Mouse (Mus musculus): ENCODE measurements at regions not wholly inside any gene's neighbourhood (a gene's known extent, or its start where the extent isn't known, plus 50 kb on each side); places are given as distances from the start of the nearest gene placed in this dataset.
A peak's percentile ranks its signal among the peaks of the same experiment; 100 is the strongest.

GRCm38 (mm10) chr7:73624992-73625391 is 83.4 kb upstream of the Chd2 start:
- H3K27ac ChIP-seq: no peak overlapping the region
- no peaks in the 10 kb centered on the region; the same call in 1 of the 2 replicates for H3K79me2 ChIP-seq (ENCODE audit: inconsistent target)
- no peak overlapping the region for H3K4me3 ChIP-seq (ENCODE audit: inconsistent target)
- no peaks in the 10 kb centered on the region for H3K36me3 ChIP-seq (ENCODE audit: inconsistent target)
- 86% methylated on average over 5 of the region's 6 CpGs for WGBS (ENCODE audit: missing documents)

GRCm38 (mm10) chr7:73624093-73624600 is 82.5 kb upstream of the Chd2 start:
- no peak overlapping the region for H3K27ac ChIP-seq
- no peak overlapping the region for H3K4me3 ChIP-seq (ENCODE audit: inconsistent target)
- no peaks in the 10 kb centered on the region for H3K36me3 ChIP-seq (ENCODE audit: inconsistent target)
- whole genome bisulfite sequencing (ENCODE audit: missing documents): 83% methylated on average over 3 of the region's 3 CpGs
- peaks cover 5% of the 10 kb centered on the region; the same call in 1 of the 2 replicates for H3K79me2 ChIP-seq (ENCODE audit: inconsistent target)

DNA sequence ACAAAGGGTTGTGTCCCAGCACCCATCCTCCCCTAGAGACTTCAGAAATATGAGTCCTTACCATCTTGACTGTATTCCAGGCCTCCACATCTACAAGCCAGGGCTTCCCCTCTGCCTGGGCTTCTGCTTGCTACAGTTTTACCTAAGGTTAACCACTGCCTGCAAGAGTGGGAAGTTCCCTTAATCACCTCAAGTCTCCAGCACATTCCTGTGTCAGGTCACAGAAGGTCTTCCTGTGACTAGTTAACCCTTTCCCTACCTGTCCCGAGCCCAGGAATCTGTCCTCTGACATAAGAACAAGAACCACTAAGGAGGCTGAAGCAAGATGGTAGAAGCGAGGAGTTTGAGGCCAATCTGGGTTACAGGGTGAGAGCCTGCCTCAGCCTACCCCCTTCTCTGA is 80.8 kb upstream of the Chd2 start:
- Histone ChIP-seq H3K79me2 (ENCODE audit: inconsistent target) (peaks cover 5% of the 10 kb centered on the region; the same call in 1 of the 2 replicates), H3K27ac (no peak overlapping the region), H3K36me3 (ENCODE audit: inconsistent target) (no peaks in the 10 kb centered on the region), H3K4me3 (ENCODE audit: inconsistent target) (no peak overlapping the region)
- WGBS (ENCODE audit: missing documents): 81% methylated on average over 2 of the region's 2 CpGs

GRCm38 (mm10) chr7:73620341-73620740 is 78.7 kb upstream of the Chd2 start:
- Histone ChIP-seq H3K36me3 (ENCODE audit: inconsistent target) (no peaks in the 10 kb centered on the region), H3K79me2 (ENCODE audit: inconsistent target) (peaks cover 5% of the 10 kb centered on the region; the same call in 1 of the 2 replicates), H3K27ac (no peak overlapping the region), H3K4me3 (ENCODE audit: inconsistent target) (no peak overlapping the region)
- 97% methylated on average over 8 of the region's 9 CpGs for WGBS (ENCODE audit: missing documents)

DNA sequence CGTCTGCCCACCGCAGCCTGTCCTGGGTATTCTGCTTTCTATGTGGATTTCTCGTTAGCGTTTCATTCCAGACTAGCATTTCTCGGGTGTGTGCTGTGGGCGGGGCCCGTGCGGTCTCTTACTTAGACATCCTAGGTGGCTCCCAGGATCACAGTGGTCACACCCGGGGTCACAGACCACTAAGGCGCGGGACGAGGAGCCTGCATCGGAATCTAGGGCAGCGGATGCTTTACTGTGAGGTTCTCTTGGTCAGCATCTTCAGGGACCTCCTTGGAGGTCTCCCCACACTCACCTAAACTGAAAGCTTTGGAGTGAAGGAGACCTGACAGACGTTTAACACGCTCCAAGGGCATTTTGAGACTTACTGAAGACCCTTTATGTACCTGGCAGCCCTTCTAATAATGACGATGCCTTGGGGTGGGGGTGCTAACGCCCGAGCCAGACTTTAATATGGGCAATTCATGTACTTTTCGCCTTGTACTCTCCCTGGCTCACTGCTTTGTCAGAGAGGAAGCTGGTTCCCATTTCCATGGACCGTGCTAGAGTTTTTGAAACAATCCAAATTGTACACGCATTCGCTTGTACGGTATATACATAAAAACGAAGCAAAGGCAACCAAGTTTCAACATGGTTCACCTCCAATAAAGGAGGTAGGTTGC is 77.3 kb upstream of the Chd2 start:
- under 1% methylated on average over 25 of the region's 25 CpGs for WGBS (ENCODE audit: missing documents)

DNA sequence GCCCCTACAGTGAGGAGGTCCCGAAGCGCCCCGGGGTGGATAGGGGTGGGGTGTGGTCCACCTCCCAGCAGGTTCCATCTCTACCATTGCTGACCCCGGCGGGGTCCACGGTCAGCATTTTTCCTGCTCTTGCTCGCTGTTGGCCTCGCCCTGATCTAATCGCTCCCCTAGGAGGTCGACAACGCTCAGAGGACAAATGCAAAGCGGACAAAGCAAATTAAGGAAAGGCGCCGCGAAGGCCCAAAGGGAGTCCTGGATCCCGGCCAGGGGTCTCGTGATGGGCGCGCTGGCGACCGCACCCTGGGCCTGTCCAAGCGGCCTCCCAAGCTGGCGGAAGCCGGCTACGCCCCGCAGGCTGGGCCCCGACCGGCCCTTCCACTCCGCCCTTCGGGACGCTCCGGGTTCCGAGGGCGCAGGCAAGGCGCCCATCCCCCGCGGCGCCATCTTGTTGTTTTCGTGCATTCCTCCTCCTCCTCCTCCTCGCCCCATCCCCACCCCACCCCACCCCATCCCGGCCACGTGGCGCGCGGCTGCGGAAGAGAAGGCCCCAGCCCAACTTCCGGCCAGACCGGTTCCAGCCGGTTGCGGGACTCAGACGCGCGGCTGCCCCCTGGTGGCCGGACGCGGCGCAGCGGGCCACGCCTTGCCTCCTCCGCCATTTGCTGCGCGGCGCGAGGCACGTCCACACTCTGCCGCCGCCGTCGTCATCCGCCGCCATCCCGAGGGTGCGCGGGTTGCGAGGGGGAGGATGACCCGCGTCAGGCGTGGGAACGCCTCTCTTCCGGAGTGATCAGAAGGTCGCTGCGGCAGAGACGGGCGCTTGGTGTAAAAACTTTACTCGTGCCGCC is 76.5 kb upstream of the Chd2 start:
- Histone ChIP-seq H3K79me2 (ENCODE audit: inconsistent target) (peaks cover 5% of the 10 kb centered on the region; the same call in 1 of the 2 replicates), H3K4me3 (ENCODE audit: inconsistent target) (peak overlapping the region; percentile 89), H3K27ac (peak overlapping the region; percentile 99), H3K36me3 (ENCODE audit: inconsistent target) (no peaks in the 10 kb centered on the region)
- 1% methylated on average over 79 of the region's 86 CpGs for WGBS (ENCODE audit: missing documents)

More for the DNA sequence above, 77.3 kb upstream of the Chd2 start:
- Histone ChIP-seq H3K36me3 (ENCODE audit: inconsistent target) (no peaks in the 10 kb centered on the region), H3K79me2 (ENCODE audit: inconsistent target) (peaks cover 5% of the 10 kb centered on the region; the same call in 1 of the 2 replicates), H3K27ac (peak overlapping the region; percentile 99), H3K4me3 (ENCODE audit: inconsistent target) (peak overlapping the region; percentile 89)

GRCm38 (mm10) chr7:73616971-73617906 is 75.6 kb upstream of the Chd2 start:
- Histone ChIP-seq H3K36me3 (ENCODE audit: inconsistent target) (no peaks in the 10 kb centered on the region), H3K27ac (peak overlapping the region; percentile 99), H3K4me3 (ENCODE audit: inconsistent target) (peak overlapping the region; percentile 41), H3K79me2 (ENCODE audit: inconsistent target) (peaks cover 5% of the 10 kb centered on the region; the same call in 1 of the 2 replicates)
- WGBS (ENCODE audit: missing documents): 14% methylated on average over 21 of the region's 21 CpGs

DNA sequence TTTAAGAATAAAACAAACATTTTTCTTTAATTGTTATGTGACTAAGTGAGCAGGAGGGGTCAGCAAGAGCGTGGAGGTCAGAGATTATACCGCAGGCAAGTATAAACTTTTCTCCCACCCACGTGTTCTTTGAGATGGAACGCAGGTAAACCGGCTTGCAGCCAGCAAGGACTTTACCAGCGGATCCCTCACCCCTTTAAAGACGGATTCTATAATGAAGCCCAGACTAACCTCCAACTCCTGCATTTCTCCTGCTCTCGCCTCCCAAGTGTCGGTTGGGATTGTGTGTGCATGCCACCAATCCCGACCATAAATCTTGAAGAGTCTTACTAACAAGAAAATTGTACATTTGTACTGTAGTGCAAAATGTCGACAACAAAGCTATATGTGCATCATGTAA is 74.4 kb upstream of the Chd2 start:
- no peak overlapping the region for H3K27ac ChIP-seq
- H3K36me3 ChIP-seq (ENCODE audit: inconsistent target): no peaks in the 10 kb centered on the region
- H3K4me3 ChIP-seq (ENCODE audit: inconsistent target): no peak overlapping the region
- H3K79me2 ChIP-seq (ENCODE audit: inconsistent target): peaks cover 5% of the 10 kb centered on the region; the same call in 1 of the 2 replicates
- WGBS (ENCODE audit: missing documents): 98% methylated on average over 11 of the region's 11 CpGs

DNA sequence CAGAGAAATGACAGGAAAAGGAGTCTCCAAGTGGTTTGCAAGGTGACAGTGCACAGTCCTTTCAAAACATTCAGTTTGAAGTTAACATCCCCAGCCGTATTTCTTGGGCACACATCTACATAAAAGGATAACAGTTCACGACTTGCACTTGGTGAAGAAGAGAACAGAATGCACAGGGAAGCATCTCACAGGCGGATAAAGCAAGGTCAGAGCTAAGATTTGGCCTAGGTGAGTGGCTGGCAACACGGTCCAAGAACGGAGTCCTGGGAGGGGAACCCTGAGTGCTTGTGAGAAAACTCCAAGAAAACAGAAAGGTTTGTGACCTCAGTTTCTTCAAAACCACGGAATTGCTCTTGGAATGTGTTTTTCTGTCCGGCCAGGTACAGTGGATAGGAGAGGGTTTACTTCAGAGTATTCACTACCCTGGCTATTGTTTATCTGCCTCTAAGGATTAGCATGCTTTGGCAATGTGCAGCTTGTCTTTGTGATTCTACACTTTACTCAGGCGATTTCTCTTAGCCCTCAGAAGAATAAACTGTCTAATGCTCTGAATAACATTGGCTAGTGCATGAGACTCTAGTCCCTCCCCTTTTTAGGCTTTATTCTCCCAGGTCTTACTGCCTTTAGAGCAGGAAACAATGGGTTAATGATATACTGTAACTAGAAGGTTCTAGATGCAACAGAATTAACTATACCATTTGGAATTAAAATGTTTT is 73.4 kb upstream of the Chd2 start:
- Histone ChIP-seq H3K4me3 (ENCODE audit: inconsistent target) (no peak overlapping the region), H3K27ac (no peak overlapping the region), H3K79me2 (ENCODE audit: inconsistent target) (peaks cover 5% of the 10 kb centered on the region; the same call in 1 of the 2 replicates), H3K36me3 (ENCODE audit: inconsistent target) (no peaks in the 10 kb centered on the region)
- 87% methylated on average over 8 of the region's 8 CpGs for WGBS (ENCODE audit: missing documents)

DNA sequence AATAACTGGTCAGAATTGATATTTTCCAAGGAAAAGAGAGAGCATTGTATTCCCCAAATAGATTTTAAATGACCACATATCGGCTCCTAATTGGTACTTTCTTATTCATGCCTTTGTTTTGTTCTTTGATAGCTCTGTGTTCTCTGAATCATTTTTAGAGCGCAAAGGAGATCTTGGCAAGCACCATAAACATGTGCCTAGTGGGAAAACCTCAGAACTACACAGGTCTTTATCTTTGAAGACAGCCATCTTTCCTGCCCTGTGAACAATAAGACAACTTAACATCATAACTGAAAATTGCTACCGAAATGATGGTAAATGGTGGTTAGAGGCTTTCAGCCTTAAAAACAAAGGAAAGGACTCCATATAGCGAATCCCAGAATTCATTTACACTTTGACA is 72.7 kb upstream of the Chd2 start:
- H3K4me3 ChIP-seq (ENCODE audit: inconsistent target): no peak overlapping the region
- no peak overlapping the region for H3K27ac ChIP-seq
- 75% methylated on average over 4 of the region's 4 CpGs for WGBS (ENCODE audit: missing documents)
- H3K36me3 ChIP-seq (ENCODE audit: inconsistent target): no peaks in the 10 kb centered on the region
- H3K79me2 ChIP-seq (ENCODE audit: inconsistent target): peaks cover 3% of the 10 kb centered on the region; the same call in 1 of the 2 replicates

GRCm38 (mm10) chr7:73612752-73613092 is 71.1 kb upstream of the Chd2 start:
- WGBS (ENCODE audit: missing documents): 100% methylated on average over 2 of the region's 3 CpGs
- no peak overlapping the region for H3K27ac ChIP-seq
- H3K4me3 ChIP-seq (ENCODE audit: inconsistent target): no peak overlapping the region
- peaks cover 2% of the 10 kb centered on the region; the same call in 1 of the 2 replicates for H3K79me2 ChIP-seq (ENCODE audit: inconsistent target)
- no peaks in the 10 kb centered on the region for H3K36me3 ChIP-seq (ENCODE audit: inconsistent target)

- Histone ChIP-seq H3K27ac (no peak overlapping the region), H3K4me3 (ENCODE audit: inconsistent target) (no peak overlapping the region)
- 97% methylated on average over 12 of the region's 12 CpGs for WGBS (ENCODE audit: missing documents)
Observed at GRCm38 (mm10) chr7:73611866-73612751, 70.5 kb upstream of the Chd2 start.

GRCm38 (mm10) chr7:73608804-73609275 is 67.2 kb upstream of the Chd2 start:
- peak overlapping the region; percentile 89 for H3K27ac ChIP-seq
- H3K79me2 ChIP-seq (ENCODE audit: inconsistent target): peaks cover 2% of the 10 kb centered on the region; the same call in 1 of the 2 replicates
- 4% methylated on average over 5 of the region's 5 CpGs for WGBS (ENCODE audit: missing documents)
- peak overlapping the region; percentile 15; the same call in 1 of the 2 replicates for H3K4me3 ChIP-seq (ENCODE audit: inconsistent target)
- no peaks in the 10 kb centered on the region for H3K36me3 ChIP-seq (ENCODE audit: inconsistent target)

More at GRCm38 (mm10) chr7:73611866-73612751, 70.5 kb upstream of the Chd2 start:
- H3K79me2 ChIP-seq (ENCODE audit: inconsistent target): peaks cover 2% of the 10 kb centered on the region; the same call in 1 of the 2 replicates
- no peaks in the 10 kb centered on the region for H3K36me3 ChIP-seq (ENCODE audit: inconsistent target)

All from macrophage (primary cell).